22 mouse cellular contexts compared by ENCODE assay signal in the genomic region with DNA sequence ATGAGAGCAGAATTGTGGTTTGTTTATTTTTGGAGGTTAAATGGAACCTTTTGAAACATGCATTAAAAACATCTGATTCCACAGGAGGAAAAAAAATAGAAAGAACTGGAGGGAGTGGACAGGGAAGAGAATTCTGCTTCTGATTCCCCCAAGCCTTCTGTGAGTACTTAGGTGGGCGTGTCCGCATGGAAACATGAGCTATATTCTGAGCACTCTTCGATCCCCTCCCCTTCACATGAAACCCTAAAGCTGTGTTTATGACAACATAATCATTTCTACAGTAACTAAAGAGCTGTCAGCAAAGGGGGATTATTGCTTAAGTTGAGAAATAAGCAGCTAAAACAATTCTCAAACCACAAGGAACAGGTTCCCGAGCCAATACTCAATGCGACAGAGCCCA.
DNase-seq lines count a peak whose midpoint lies in the region; ATAC-seq and TF ChIP-seq lines count a peak whose summit lies in the region.
"Had no signal": no experiment of that assay in that cellular context is flagged by ENCODE, and none has a peak within 500 bp of the region (broad histone marks: within the 10 kb centered on the region; RNA-seq: fewer than 3 reads in every experiment).

No protein-coding gene starts in this region.

- TF ChIP-seq POLR2A in lung, adult 2 months (IDR thresholded peaks at IDR 0.05; ENCODE audit: borderline replicate concordance, extremely low read depth, low read depth, low read length), result no peak

- peak; percentile 60; the same call in 1 of the 2 replicates for ATAC-seq in lung, embryonic 16.5 days (ENCODE audit: low read depth)
- 0 out of 2 replicates have a peak, but pooled peaks have one; percentile 67 for ATAC-seq in embryonic facial prominence, embryonic 13.5 days (ENCODE audit: insufficient number of reproducible peaks, insufficient read depth, low FRiP score, low TSS enrichment, low read depth)
- ATAC-seq in erythroblast, adult 5-6 weeks (replicated peaks; ENCODE audit: low FRiP score, poor library complexity, severe bottlenecking), result no peak
- ATAC-seq: CD4-positive, CD25-positive, alpha-beta regulatory T cell, adult 4 months; forebrain, embryonic 13.5 days; forebrain, postnatal 0 days; hindbrain, postnatal 0 days had no signal

- no peak overlapping the region for H3K9ac ChIP-seq in lung, embryonic 16.5 days (ENCODE audit: low read length)
- no peak overlapping the region for H3K9ac ChIP-seq in embryonic facial prominence, embryonic 13.5 days
- H3K9ac ChIP-seq: forebrain, embryonic 13.5 days; forebrain, postnatal 0 days; heart, embryonic 15.5 days; hindbrain, embryonic 13.5 days had no signal

- 63% methylated on average over 5 of the region's 5 CpGs for WGBS in lung, embryonic 16.5 days
- 65% methylated on average over 5 of the region's 5 CpGs for WGBS in lung, adult 2 months
- WGBS in embryonic facial prominence, embryonic 13.5 days, result 17% methylated on average over 5 of the region's 5 CpGs

- no peaks in the 10 kb centered on the region for H3K27me3 ChIP-seq in lung, embryonic 16.5 days (ENCODE audit: control insufficient read depth, insufficient read depth, low read depth, low read length)
- H3K27me3 ChIP-seq in embryonic facial prominence, embryonic 13.5 days, result peaks cover 2% of the 10 kb centered on the region
- H3K27me3 ChIP-seq: forebrain, embryonic 13.5 days; heart, embryonic 15.5 days; hindbrain, embryonic 13.5 days had no signal

- TF ChIP-seq CTCF in lung, adult 2 months (IDR thresholded peaks at IDR 0.05; ENCODE audit: insufficient read depth, low read length), result no peak

- H3K9me3 ChIP-seq in lung, embryonic 16.5 days (ENCODE audit: control insufficient read depth, low read length), result no peaks in the 10 kb centered on the region
- no peaks in the 10 kb centered on the region for H3K9me3 ChIP-seq in embryonic facial prominence, embryonic 13.5 days
- H3K9me3 ChIP-seq: forebrain, embryonic 13.5 days; heart, embryonic 15.5 days; hindbrain, embryonic 13.5 days had no signal

- H3K4me3 ChIP-seq in lung, embryonic 16.5 days (ENCODE audit: low read length), result no peak overlapping the region
- no peak overlapping the region for H3K4me3 ChIP-seq in lung, adult 2 months (replicated peaks; ENCODE audit: extremely low read depth, low read depth, low read length)
- H3K4me3 ChIP-seq in embryonic facial prominence, embryonic 13.5 days, result no peak overlapping the region
- H3K4me3 ChIP-seq: forebrain, embryonic 13.5 days; heart, adult 2 months; heart, embryonic 15.5 days; hindbrain, embryonic 13.5 days had no signal

- no peak overlapping the region for H3K4me2 ChIP-seq in lung, embryonic 16.5 days (ENCODE audit: low read depth, low read length)
- H3K4me2 ChIP-seq in embryonic facial prominence, embryonic 13.5 days, result peak overlapping the region; percentile 44
- H3K4me2 ChIP-seq: forebrain, embryonic 13.5 days; heart, embryonic 11.5 days; heart, embryonic 15.5 days; hindbrain, embryonic 13.5 days had no signal

- no peaks in the 10 kb centered on the region for H3K36me3 ChIP-seq in lung, embryonic 16.5 days (ENCODE audit: control insufficient read depth, insufficient read depth, low read length)
- no peaks in the 10 kb centered on the region for H3K36me3 ChIP-seq in embryonic facial prominence, embryonic 13.5 days
- H3K36me3 ChIP-seq: G1E; heart, embryonic 15.5 days; hindbrain, embryonic 13.5 days had no signal

- H3K4me1 ChIP-seq in lung, embryonic 16.5 days (replicated peaks; ENCODE audit: control insufficient read depth, insufficient read depth, low read length), result no peaks in the 10 kb centered on the region
- H3K4me1 ChIP-seq in lung, adult 2 months (ENCODE audit: control insufficient read depth, insufficient read depth, low read length), result no peaks in the 10 kb centered on the region
- peaks cover 12% of the 10 kb centered on the region for H3K4me1 ChIP-seq in embryonic facial prominence, embryonic 13.5 days
- H3K4me1 ChIP-seq: forebrain, embryonic 13.5 days; heart, embryonic 15.5 days; hindbrain, embryonic 13.5 days had no signal

- H3K27ac ChIP-seq in lung, embryonic 16.5 days (ENCODE audit: low read length), result no peak overlapping the region
- H3K27ac ChIP-seq in embryonic facial prominence, embryonic 13.5 days, result peak overlapping the region; percentile 51
- H3K27ac ChIP-seq: forebrain, embryonic 13.5 days; heart, adult 2 months; heart, embryonic 15.5 days; hindbrain, embryonic 13.5 days; hindbrain, postnatal 0 days had no signal

- DNase-seq in lung, adult 2 months, result no peak
- peak; percentile 25 for DNase-seq in NIH3T3 (ENCODE audit: low read depth)
- DNase-seq in embryo, embryonic 10 days (ENCODE audit: low spot score), result no peak
- DNase-seq: adrenal gland, postnatal 10 days; B cell, adult 2 months; cerebellum, adult 11 months; cerebellum, adult 8-10 months; cerebellum, postnatal 36 days; forebrain, postnatal 0 days; gastrocnemius, postnatal 14 days; heart, adult 2 months; heart, postnatal 14 days had no signal
